In the genomic region with DNA sequence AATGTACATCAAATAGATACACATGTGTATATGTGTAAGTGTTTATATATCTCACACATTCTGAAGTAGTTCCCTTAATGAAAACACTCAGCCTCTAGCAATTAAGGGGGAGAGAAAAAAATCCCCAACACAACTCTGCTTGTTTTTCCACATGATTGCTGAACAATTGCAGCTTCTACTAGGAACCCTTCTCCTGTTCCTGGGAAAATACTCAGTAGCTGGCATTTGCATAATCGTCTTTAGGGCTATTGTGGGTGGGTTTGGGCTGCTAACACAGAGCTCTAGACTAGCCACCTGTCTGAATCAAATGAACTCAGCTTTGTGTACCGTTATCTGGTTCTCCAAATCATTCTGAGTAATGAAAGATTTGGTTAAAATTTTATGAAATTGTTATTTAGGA, we compare ENCODE assay signal across 16 mouse cellular contexts.
DNase-seq lines count a peak whose midpoint lies in the region; ATAC-seq and TF ChIP-seq lines count a peak whose summit lies in the region.
"Had no signal": no experiment of that assay in that cellular context is flagged by ENCODE, and none has a peak within 500 bp of the region (broad histone marks: within the 10 kb centered on the region; RNA-seq: fewer than 3 reads in every experiment).

No protein-coding gene starts in this region.

- intact Hi-C loops in left cerebral cortex, adult 2 months (cut with DNase I) = no loop called here

- H3K4me1 ChIP-seq in forebrain, embryonic 16.5 days (replicated peaks; ENCODE audit: control insufficient read depth, insufficient read depth, low read length) = peaks cover 6% of the 10 kb centered on the region; the same call in 1 of the 2 replicates
- H3K4me1 ChIP-seq: heart, embryonic 15.5 days had no signal

- peak overlapping the region; percentile 41; the same call in 1 of the 2 replicates for H3K27ac ChIP-seq in left cerebral cortex, adult 2 months
- no peak overlapping the region; the same call in 1 of the 2 replicates for H3K27ac ChIP-seq in forebrain, embryonic 16.5 days (ENCODE audit: low read length)
- H3K27ac ChIP-seq: heart, embryonic 15.5 days; stomach, embryonic 15.5 days had no signal

- peak; percentile 30 for DNase-seq in embryo, embryonic 10.5 days (ENCODE audit: low spot score)
- no peak for DNase-seq in embryo, embryonic 9.5 days (ENCODE audit: extremely low spot score)
- no peak for DNase-seq in left cerebral cortex, adult 2 months (ENCODE audit: extremely low spot score in 1 of 2, low spot score in 2 of 2)
- no peak for DNase-seq in left cerebral cortex, adult 18-20 months (ENCODE audit: low spot score in 2 of 2)
- DNase-seq in retina, postnatal 1 day = peak; percentile 80
- DNase-seq in layer of hippocampus, adult 9-10 months (ENCODE audit: low spot score) = no peak
- DNase-seq: adrenal gland, postnatal 25 days; heart, adult 11 months; kidney, adult 8-10 months; lung, postnatal 14 days; spleen, adult 18-20 months had no signal

- ATAC-seq in forebrain, embryonic 16.5 days = peak; percentile 83
- no peak for ATAC-seq in monocyte, adult 5-6 weeks (replicated peaks; ENCODE audit: insufficient number of reproducible peaks, low FRiP score, low TSS enrichment, poor library complexity, severe bottlenecking)

- TF ChIP-seq CTCF in left cerebral cortex, adult 2 months (IDR thresholded peaks at IDR 0.05) = no peak

- no peaks in the 10 kb centered on the region for H3K9me3 ChIP-seq in forebrain, embryonic 16.5 days (ENCODE audit: control insufficient read depth, low read length)
- H3K9me3 ChIP-seq: heart, embryonic 15.5 days; stomach, embryonic 15.5 days had no signal

- H3K4me2 ChIP-seq in forebrain, embryonic 16.5 days (ENCODE audit: low read length) = no peak overlapping the region
- H3K4me2 ChIP-seq: heart, embryonic 15.5 days; stomach, embryonic 15.5 days had no signal

- no peaks in the 10 kb centered on the region for H3K27me3 ChIP-seq in forebrain, embryonic 16.5 days (replicated peaks; ENCODE audit: control insufficient read depth, insufficient read depth, low read length)
- H3K27me3 ChIP-seq: CH12.LX; heart, embryonic 15.5 days; stomach, embryonic 15.5 days had no signal

- no peak overlapping the region for H3K4me3 ChIP-seq in left cerebral cortex, adult 2 months
- H3K4me3 ChIP-seq in forebrain, embryonic 16.5 days (replicated peaks; ENCODE audit: low read length) = no peak overlapping the region
- H3K4me3 ChIP-seq: heart, embryonic 15.5 days; stomach, embryonic 15.5 days had no signal

- H3K9ac ChIP-seq in forebrain, embryonic 16.5 days (replicated peaks; ENCODE audit: low read depth, low read length) = no peak overlapping the region
- H3K9ac ChIP-seq: heart, embryonic 15.5 days; stomach, embryonic 15.5 days had no signal

- 3% methylated on average over 2 of the region's 2 CpGs for WGBS in forebrain, embryonic 16.5 days

- H3K36me3 ChIP-seq in forebrain, embryonic 16.5 days (ENCODE audit: control insufficient read depth, insufficient read depth) = no peaks in the 10 kb centered on the region
- H3K36me3 ChIP-seq: heart, embryonic 15.5 days; stomach, embryonic 15.5 days had no signal

Comparison
In these comparisons a context has a peak if more than half of its experiments do, and no peak if none do; other contexts are left out.
1. DNase-seq: peak in embryo, embryonic 10.5 days (single experiment) and retina, postnatal 1 day (single experiment); none in embryo, embryonic 9.5 days (single experiment), left cerebral cortex, adult 2 months (0 of 2), left cerebral cortex, adult 18-20 months (0 of 2) and layer of hippocampus, adult 9-10 months (single experiment).